Mouse (Mus musculus) CH12.LX (cell line): ENCODE measurements around the gene Msrb2. TPM values are rescaled to one million over a fixed set of nuclear protein-coding genes. Genes with fewer than 3 reads are reported as not detected.

Source experiments
- DNase-seq: peaks from one replicate; pipeline ENCODE4 v3.0.0-alpha.2; 2013; ENCODE audit errors: extremely low read depth
- H3K27ac ChIP-seq: 2 replicates; pipeline ENCODE4 v1.5.1; 2012; ENCODE audit warnings: low read depth, mild to moderate bottlenecking, control low read depth, moderate library complexity; ENCODE audit not compliant: insufficient read depth
- H3K27me3 ChIP-seq: replicated peaks from 2 replicates; pipeline ENCODE3; 2012; ENCODE audit warnings: inconsistent platforms
- H3K36me3 ChIP-seq, 2 experiments: replicated peaks in 1 of 2; 2 replicates each; pipeline versions ENCODE3 to v1.6.1; 2012; ENCODE audit warnings: inconsistent platforms in 1 of 2, low read length in 1 of 2, mild to moderate bottlenecking in 1 of 2, mixed read lengths in 1 of 2, moderate library complexity in 1 of 2; ENCODE audit not compliant: control insufficient read depth in 1 of 2, insufficient read depth in 1 of 2
- H3K4me1 ChIP-seq, 2 experiments: 2 replicates each; pipeline ENCODE4 v1.6.1; 2012; ENCODE audit warnings: inconsistent platforms in 1 of 2, moderate library complexity in 1 of 2; ENCODE audit not compliant: insufficient read depth in 2 of 2, control insufficient read depth in 1 of 2
- H3K4me2 ChIP-seq: 2 replicates; pipeline ENCODE4 v1.6.1; 2012; ENCODE audit warnings: low read depth, mild to moderate bottlenecking, control low read depth; ENCODE audit not compliant: poor library complexity, insufficient read depth, severe bottlenecking
- H3K4me3 ChIP-seq, 3 experiments: fragments of 150-350 bp in 1 of 3; sonication (generic) in 1 of 3; replicated peaks in 1 of 3; 2 replicates each; pipeline versions ENCODE3 to v1.5.1; 2011 to 2012; ENCODE audit warnings: low read depth in 2 of 3, low read length in 2 of 3, mild to moderate bottlenecking in 2 of 3, moderate library complexity in 2 of 3, control low read depth in 1 of 3, improper control_type of control experiment in 1 of 3, inconsistent platforms in 1 of 3, mixed read lengths in 1 of 3; ENCODE audit not compliant: poor library complexity in 1 of 3
- H3K79me2 ChIP-seq: replicated peaks from 2 replicates; pipeline ENCODE4 v1.6.1; 2012; ENCODE audit warnings: mild to moderate bottlenecking, moderate library complexity; ENCODE audit not compliant: control insufficient read depth, poor library complexity, insufficient read depth, severe bottlenecking; ENCODE audit errors: extremely low read depth
- H3K9ac ChIP-seq: 2 replicates; pipeline ENCODE4 v1.6.1; 2012; ENCODE audit warnings: low read depth, mild to moderate bottlenecking, control low read depth, moderate library complexity; ENCODE audit not compliant: insufficient read depth
- H3K9me3 ChIP-seq: replicated peaks from 2 replicates; pipeline ENCODE3; 2012; ENCODE audit warnings: low read length, inconsistent platforms, mixed read lengths
- CTCF ChIP-seq, 2 experiments: IDR thresholded peaks in 1 of 2; conservative IDR thresholded peaks in 1 of 2; 2 replicates each; pipeline ENCODE4 v1.5.1; 2011 to 2012; ENCODE audit warnings: low read depth in 2 of 2, low read length in 2 of 2, improper control_type of control experiment in 1 of 2, inconsistent platforms in 1 of 2, mild to moderate bottlenecking in 1 of 2, moderate library complexity in 1 of 2
- E2F4 ChIP-seq: IDR thresholded peaks from 2 replicates; pipeline ENCODE4 v1.6.1; 2011; ENCODE audit warnings: low read depth, low read length, improper control_type of control experiment; ENCODE audit not compliant: insufficient replicate concordance
- EP300 ChIP-seq: IDR thresholded peaks from 2 replicates; pipeline ENCODE4 v1.6.1; 2011; ENCODE audit warnings: low read length, improper control_type of control experiment
- ETS1 ChIP-seq: conservative IDR thresholded peaks from 2 replicates; pipeline ENCODE4 v1.6.1; 2012; ENCODE audit warnings: low read depth, mild to moderate bottlenecking, inconsistent platforms, low read length, improper control_type of control experiment, moderate library complexity
- GABPA ChIP-seq: IDR thresholded peaks from 2 replicates; pipeline ENCODE4 v1.6.1; 2012; ENCODE audit warnings: low read depth, low read length, improper control_type of control experiment, inconsistent platforms; ENCODE audit not compliant: insufficient replicate concordance
- HCFC1 ChIP-seq: IDR thresholded peaks from 2 replicates; pipeline ENCODE4 v1.6.1; 2012; ENCODE audit warnings: low read depth, mild to moderate bottlenecking, inconsistent platforms, low read length, improper control_type of control experiment
- IRF4 ChIP-seq: IDR thresholded peaks from 2 replicates; pipeline ENCODE4 v1.6.1; 2014; ENCODE audit warnings: low read depth, mild to moderate bottlenecking, inconsistent platforms, low read length, improper control_type of control experiment
- KAT2A ChIP-seq: IDR thresholded peaks from 2 replicates; pipeline ENCODE4 v1.6.1; 2012; ENCODE audit warnings: low read length, improper control_type of control experiment, inconsistent platforms; ENCODE audit not compliant: insufficient replicate concordance
- MAX ChIP-seq: IDR thresholded peaks from 2 replicates; pipeline ENCODE4 v1.6.1; 2011; ENCODE audit warnings: low read length, improper control_type of control experiment
- MAZ ChIP-seq: IDR thresholded peaks from 2 replicates; pipeline ENCODE4 v1.6.1; 2012; ENCODE audit warnings: low read depth, mild to moderate bottlenecking, inconsistent platforms, low read length, improper control_type of control experiment, moderate library complexity
- MYC ChIP-seq: IDR thresholded peaks from 2 replicates; pipeline ENCODE4 v1.6.1; 2011; ENCODE audit warnings: low read depth, mild to moderate bottlenecking, improper control_type of control experiment, low read length
- NRF1 ChIP-seq: IDR thresholded peaks from 2 replicates; pipeline ENCODE4 v1.6.1; 2014; ENCODE audit warnings: low read depth, mild to moderate bottlenecking, inconsistent platforms, low read length, improper control_type of control experiment, moderate library complexity
- POLR2AphosphoS2 ChIP-seq: IDR thresholded peaks from 2 replicates; pipeline ENCODE4 v1.6.1; 2011; ENCODE audit warnings: low read depth, low read length, improper control_type of control experiment
- RAD21 ChIP-seq: IDR thresholded peaks from 2 replicates; pipeline ENCODE4 v1.6.1; 2011; ENCODE audit warnings: low read depth, mild to moderate bottlenecking, low read length, improper control_type of control experiment, moderate library complexity
- RCOR1 ChIP-seq: conservative IDR thresholded peaks from 2 replicates; pipeline ENCODE4 v1.6.1; 2012; ENCODE audit warnings: low read depth, mild to moderate bottlenecking, inconsistent platforms, low read length, improper control_type of control experiment
- SIN3A ChIP-seq: IDR thresholded peaks from 2 replicates; pipeline ENCODE4 v1.6.1; 2012; ENCODE audit warnings: low read length, improper control_type of control experiment, inconsistent platforms
- TBP ChIP-seq: conservative IDR thresholded peaks from 2 replicates; pipeline ENCODE4 v1.6.1; 2011; ENCODE audit warnings: low read depth, low read length, improper control_type of control experiment
- TCF12 ChIP-seq: IDR thresholded peaks from 2 replicates; pipeline ENCODE4 v1.6.1; 2014; ENCODE audit warnings: low read depth, mild to moderate bottlenecking, inconsistent platforms, low read length, improper control_type of control experiment
- UBTF ChIP-seq: IDR thresholded peaks from 2 replicates; pipeline ENCODE4 v1.6.1; 2012; ENCODE audit warnings: low read depth, mild to moderate bottlenecking, inconsistent platforms, low read length, improper control_type of control experiment, moderate library complexity
- USF1 ChIP-seq: IDR thresholded peaks from 2 replicates; pipeline ENCODE4 v1.6.1; 2014; ENCODE audit warnings: low read depth, mild to moderate bottlenecking, inconsistent platforms, low read length, improper control_type of control experiment
- USF2 ChIP-seq: conservative IDR thresholded peaks from 2 replicates; pipeline ENCODE4 v1.6.1; 2011; ENCODE audit warnings: low read depth, low read length, improper control_type of control experiment
- ZC3H11A ChIP-seq: IDR thresholded peaks from 2 replicates; pipeline ENCODE4 v1.6.1; 2012; ENCODE audit warnings: low read depth, mild to moderate bottlenecking, inconsistent platforms, low read length, improper control_type of control experiment
- ZMIZ1 ChIP-seq: IDR thresholded peaks from 2 replicates; pipeline ENCODE4 v1.6.1; 2012; ENCODE audit warnings: low read depth, mild to moderate bottlenecking, inconsistent platforms, low read length, improper control_type of control experiment
- dilution Hi-C: fragments of 300-500 bp; cut with MboI; formaldehyde crosslinking; loops from 2 replicates; pipeline ENCODE4 v1.14.3; 2020; ENCODE audit warnings: low sequenced_read_pairs; ENCODE audit not compliant: extremely low pct_unique_long_range_greater_than_20kb, extremely low pct_ligation_motif_present
- in situ Hi-C: fragments of 300-500 bp; cut with MboI; formaldehyde crosslinking; loops from 3 replicates; pipeline ENCODE4 v1.14.3; 2019; ENCODE audit warnings: low sequenced_read_pairs, low pct_ligation_motif_present, low pct_unique_long_range_greater_than_20kb, mixed read lengths
- polyA plus RNA-seq: library from polyadenylated mRNA; unstranded; fragments of >175 nt; gene quantifications from 2 replicates; pipeline ENCODE4 v1.2.1, GENCODE M21; 2012; ENCODE audit warnings: low read depth; ENCODE audit not compliant: insufficient read length
- total RNA-seq, 2 experiments: library from RNA; depleted of rRNA; stranded (reverse); fragments of 300-350 nt in 1 of 2; fragments of >200 nt in 1 of 2; gene quantifications; 2 replicates each; pipeline ENCODE4 v1.2.3; 2012 to 2014

Gene Msrb2
- total and polyA plus RNA-seq, 3 experiments, result 9.0 to 27.8 (median 21.6) TPM

- Histone ChIP-seq H3K4me2 (no peak overlapping the region), H3K36me3 (no peaks in the 10 kb centered on the region), H3K79me2 (no peaks in the 10 kb centered on the region)
- TF ChIP-seq ZMIZ1 (no peak), RCOR1 (no peak), MAX (no peak), IRF4 (no peak), ZC3H11A (no peak), TCF12 (no peak), ETS1 (no peak)
- TF ChIP-seq, all 38 proteins: peak for 0
- H3K27ac ChIP-seq, result no peak overlapping the region
- peaks cover 0 to 15% of the 10 kb centered on the region in 2 experiments; a peak in 2 of 4 replicates for H3K4me1 ChIP-seq
- no peak for DNase-seq
- dilution Hi-C loops (no loop called here), in situ Hi-C loops (no loop called here)
- H3K4me3 ChIP-seq, result no peak overlapping the region
- H3K9me3 ChIP-seq, result no peaks in the 10 kb centered on the region
- H3K27me3 ChIP-seq, result no peaks in the 10 kb centered on the region
- no peak overlapping the region for H3K9ac ChIP-seq
Observed at GRCm38 (mm10) chr2:19322448-19322847, 48.8 kb upstream of the Msrb2 start.

GRCm38 (mm10) chr2:19326376-19326775 is 44.9 kb upstream of the Msrb2 start:
- no peaks in the 10 kb centered on the region for H3K36me3 ChIP-seq
- H3K27me3 ChIP-seq, result no peaks in the 10 kb centered on the region
- in situ Hi-C loops, result loop anchor here (25.0 kb wide), 1 partner anchor 464 kb away; no protein-coding TSS in a partner anchor
- H3K4me3 ChIP-seq, result no peak overlapping the region
- H3K4me1 ChIP-seq, result peaks cover 0 to 7% of the 10 kb centered on the region in 2 experiments; a peak in 2 of 4 replicates
- no peak overlapping the region for H3K27ac ChIP-seq
- no peak overlapping the region for H3K9ac ChIP-seq
- no peak overlapping the region for H3K4me2 ChIP-seq
- no peaks in the 10 kb centered on the region for H3K79me2 ChIP-seq
- TF ChIP-seq ZMIZ1 (no peak), SIN3A (no peak), NRF1 (no peak), RAD21 (no peak), CTCF (conservative IDR thresholded peaks at IDR 0.05 in 1 of 2, IDR thresholded peaks at IDR 0.05 in 1 of 2; ENCODE audit: low read depth in 2 of 2, low read length in 2 of 2) (no peak), TBP (no peak), POLR2AphosphoS2 (no peak), MAX (no peak), USF2 (no peak), GABPA (no peak), MAZ (no peak), UBTF (no peak), ETS1 (no peak), HCFC1 (no peak), TCF12 (no peak), E2F4 (no peak), KAT2A (no peak), USF1 (no peak), EP300 (no peak), MYC (no peak)
- TF ChIP-seq, all 38 proteins: peak for 0
- dilution Hi-C loops, result no loop called here
- H3K9me3 ChIP-seq, result no peaks in the 10 kb centered on the region
- DNase-seq, result no peak
